Mouse (Mus musculus): ENCODE data around the gene Zim1. TPM values are rescaled to one million over a fixed set of nuclear protein-coding genes. Genes with fewer than 3 reads are reported as not detected.

Gene Zim1
- polyA plus RNA-seq (2014; fragmentation: Nextera tagmentation; extraction: Ambion mirVana): 3.2 and 3.6 TPM in 2 replicates

- Histone ChIP-seq H3K27ac (ENCODE audit: low read depth) (no peak within 1 kb of the TSS), H3K4me3 (ENCODE audit: low read depth, low read length) (peak within 1 kb of the TSS; percentile 44)
- TF ChIP-seq CTCF (IDR thresholded peaks at IDR 0.05; ENCODE audit: low read depth): no peak; the same call in none of the 2 replicates
Observed at GRCm38 (mm10) chr7:6696241-6697045, at the start of gene Zim1. Gene Zim1, minus strand, starts transcription at chr7:6696450.

GRCm38 (mm10) chr7:6744281-6744904 lies 48.1 kb upstream of the Zim1 start:
- no peaks in the 10 kb centered on the region for H3K9me3 ChIP-seq (ENCODE audit: low read depth, low read length)
- H3K9ac ChIP-seq: no peak overlapping the region
- no peaks in the 10 kb centered on the region for H3K4me1 ChIP-seq (ENCODE audit: insufficient read depth)
- peak; percentile 69; the same call in 1 of the 2 replicates for ATAC-seq (ENCODE audit: insufficient read depth)
- peak overlapping the region; percentile 32; the same call in 1 of the 2 replicates for H3K27ac ChIP-seq (ENCODE audit: low read depth)
- H3K4me3 ChIP-seq (ENCODE audit: low read depth, low read length): no peak overlapping the region
- no peak overlapping the region for H3K4me2 ChIP-seq
- H3K27me3 ChIP-seq (ENCODE audit: insufficient read depth, low read length): no peaks in the 10 kb centered on the region
- peak; percentile 39 for DNase-seq
- no peaks in the 10 kb centered on the region for H3K36me3 ChIP-seq (ENCODE audit: insufficient read depth)
- 28% methylated on average over 10 of the region's 10 CpGs for WGBS
- no peak for TF ChIP-seq CTCF (IDR thresholded peaks at IDR 0.05; ENCODE audit: low read depth)

More at GRCm38 (mm10) chr7:6696241-6697045, at the start of gene Zim1:
- H3K4me2 ChIP-seq: peak within 1 kb of the TSS; percentile 70
- H3K36me3 ChIP-seq (ENCODE audit: insufficient read depth): no peaks in the 10 kb centered on the region
- 10% methylated on average over 32 of the region's 32 CpGs for WGBS
- H3K9ac ChIP-seq: peak within 1 kb of the TSS; percentile 53
- no peaks in the 10 kb centered on the region for H3K4me1 ChIP-seq (ENCODE audit: insufficient read depth)
- H3K27me3 ChIP-seq (ENCODE audit: insufficient read depth, low read length): no peaks in the 10 kb centered on the region
- no peaks in the 10 kb centered on the region for H3K9me3 ChIP-seq (ENCODE audit: low read depth, low read length)
- peak; percentile 100 for ATAC-seq (ENCODE audit: insufficient read depth)
- peak; percentile 97 for DNase-seq

- 73% methylated on average over 1 of the region's 1 CpGs for whole genome bisulfite sequencing
- Histone ChIP-seq H3K9me3 (ENCODE audit: low read depth, low read length) (0 out of 2 replicates have a peak, but pooled peaks cover 4% of the 10 kb centered on the region), H3K4me2 (no peak overlapping the region), H3K4me3 (ENCODE audit: low read depth, low read length) (no peak overlapping the region), H3K27me3 (ENCODE audit: insufficient read depth, low read length) (no peaks in the 10 kb centered on the region), H3K27ac (ENCODE audit: low read depth) (no peak overlapping the region), H3K36me3 (ENCODE audit: insufficient read depth) (no peaks in the 10 kb centered on the region), H3K4me1 (ENCODE audit: insufficient read depth) (no peaks in the 10 kb centered on the region), H3K9ac (no peak overlapping the region)
- DNase-seq (no peak), ATAC-seq (ENCODE audit: insufficient read depth) (no peak)
- no peak for TF ChIP-seq CTCF (IDR thresholded peaks at IDR 0.05; ENCODE audit: low read depth)
Observed at GRCm38 (mm10) chr7:6736060-6736459, 39.8 kb upstream of the Zim1 start.

GRCm38 (mm10) chr7:6731930-6732329 lies 35.7 kb upstream of the Zim1 start:
- Histone ChIP-seq H3K27me3 (ENCODE audit: insufficient read depth, low read length) (no peaks in the 10 kb centered on the region), H3K9ac (peak overlapping the region; percentile 42)
- DNase-seq: peak; percentile 27

GRCm38 (mm10) chr7:6731373-6731772 lies 35.1 kb upstream of the Zim1 start:
- H3K4me3 ChIP-seq (ENCODE audit: low read depth, low read length): peak overlapping the region; percentile 56
- no peaks in the 10 kb centered on the region for H3K36me3 ChIP-seq (ENCODE audit: insufficient read depth)
- H3K9me3 ChIP-seq (ENCODE audit: low read depth, low read length): peaks cover 41% of the 10 kb centered on the region
- ATAC-seq (ENCODE audit: insufficient read depth) (no peak), DNase-seq (peak; percentile 17)
- WGBS: 47% methylated on average over 3 of the region's 3 CpGs
- no peak overlapping the region for H3K27ac ChIP-seq (ENCODE audit: low read depth)
- H3K4me1 ChIP-seq (ENCODE audit: insufficient read depth): no peaks in the 10 kb centered on the region
- TF ChIP-seq CTCF (IDR thresholded peaks at IDR 0.05; ENCODE audit: low read depth): no peak
- H3K27me3 ChIP-seq (ENCODE audit: insufficient read depth, low read length): no peaks in the 10 kb centered on the region
- H3K4me2 ChIP-seq: peak overlapping the region; percentile 61
- H3K9ac ChIP-seq: peak overlapping the region; percentile 42; the same call in 1 of the 2 replicates

More at GRCm38 (mm10) chr7:6731930-6732329, 35.7 kb upstream of the Zim1 start:
- Histone ChIP-seq H3K4me2 (peak overlapping the region; percentile 61), H3K27ac (ENCODE audit: low read depth) (peak overlapping the region; percentile 21; the same call in 1 of the 2 replicates), H3K4me1 (ENCODE audit: insufficient read depth) (no peaks in the 10 kb centered on the region), H3K4me3 (ENCODE audit: low read depth, low read length) (peak overlapping the region; percentile 56), H3K9me3 (ENCODE audit: low read depth, low read length) (peaks cover 41% of the 10 kb centered on the region), H3K36me3 (ENCODE audit: insufficient read depth) (no peaks in the 10 kb centered on the region)
- no peak for TF ChIP-seq CTCF (IDR thresholded peaks at IDR 0.05; ENCODE audit: low read depth)
- ATAC-seq (ENCODE audit: insufficient read depth): no peak
- 51% methylated on average over 4 of the region's 4 CpGs for WGBS

- DNase-seq: peak; percentile 68
- H3K27me3 ChIP-seq (ENCODE audit: insufficient read depth, low read length): no peaks in the 10 kb centered on the region
- peaks cover 41% of the 10 kb centered on the region for H3K9me3 ChIP-seq (ENCODE audit: low read depth, low read length)
- peak overlapping the region; percentile 61 for H3K4me2 ChIP-seq
- H3K36me3 ChIP-seq (ENCODE audit: insufficient read depth): no peaks in the 10 kb centered on the region; the same call in 1 of the 2 replicates
- peak overlapping the region; percentile 56 for H3K4me3 ChIP-seq (ENCODE audit: low read depth, low read length)
- H3K4me1 ChIP-seq (ENCODE audit: insufficient read depth): no peaks in the 10 kb centered on the region
- TF ChIP-seq CTCF (IDR thresholded peaks at IDR 0.05; ENCODE audit: low read depth): no peak
- H3K27ac ChIP-seq (ENCODE audit: low read depth): peak overlapping the region; percentile 74
- 50% methylated on average over 15 of the region's 15 CpGs for WGBS
- ATAC-seq (ENCODE audit: insufficient read depth): no peak
- H3K9ac ChIP-seq: peak overlapping the region; percentile 50
Observed at GRCm38 (mm10) chr7:6730801-6731200, 34.6 kb upstream of the Zim1 start.

GRCm38 (mm10) chr7:6730241-6730640 lies 34.0 kb upstream of the Zim1 start, which contains the start of the genes Peg3 and Usp29:
Gene Peg3, minus strand, starts transcription at chr7:6730431.
Gene Usp29, plus strand, starts transcription at chr7:6730578.
- Histone ChIP-seq H3K4me1 (ENCODE audit: insufficient read depth) (no peaks in the 10 kb centered on the region), H3K27ac (ENCODE audit: low read depth) (peak within 1 kb of the TSS; percentile 96), H3K9ac (peak within 1 kb of the TSS; percentile 64), H3K4me3 (ENCODE audit: low read depth, low read length) (peak within 1 kb of the TSS; percentile 56), H3K27me3 (ENCODE audit: insufficient read depth, low read length) (no peaks in the 10 kb centered on the region), H3K9me3 (ENCODE audit: low read depth, low read length) (peaks cover 38% of the 10 kb centered on the region), H3K36me3 (ENCODE audit: insufficient read depth) (peaks cover 6% of the 10 kb centered on the region), H3K4me2 (peak within 1 kb of the TSS; percentile 61)
- 38% methylated on average over 24 of the region's 24 CpGs for WGBS
- peak; percentile 96 for DNase-seq
- TF ChIP-seq CTCF (IDR thresholded peaks at IDR 0.05; ENCODE audit: low read depth): no peak; the same call in 1 of the 2 replicates
- ATAC-seq (ENCODE audit: insufficient read depth): peak; percentile 47
